Mouse (Mus musculus) intestine, postnatal 0 days (tissue): ENCODE measurements around the gene Pde11a. TPM values are rescaled to one million over a fixed set of nuclear protein-coding genes. Genes with fewer than 3 reads are reported as not detected.

Experiments used
- ATAC-seq: fragments of 200-750 bp; cut with Nextera tagmentation; 2 replicates; pipeline ENCODE4 v1.8.0; 2017; ENCODE audit warnings: mild to moderate bottlenecking, moderate TSS enrichment, moderate library complexity
- H3K27ac ChIP-seq: fragments of 300-500 bp; sonication (generic); 2 replicates; pipeline ENCODE4 v1.5.1; 2014; ENCODE audit warnings: mild to moderate bottlenecking, low read depth, low read length, moderate library complexity
- H3K27me3 ChIP-seq: fragments of 300-500 bp; sonication (generic); replicated peaks from 2 replicates; pipeline ENCODE4 v1.6.1; 2014; ENCODE audit warnings: low read length, mixed read lengths; ENCODE audit not compliant: control insufficient read depth, insufficient read depth
- H3K36me3 ChIP-seq: fragments of 300-500 bp; sonication (generic); 2 replicates; pipeline ENCODE4 v1.6.1; 2014; ENCODE audit warnings: mild to moderate bottlenecking, moderate library complexity; ENCODE audit not compliant: control insufficient read depth, insufficient read depth
- H3K4me1 ChIP-seq: fragments of 300-500 bp; sonication (generic); replicated peaks from 2 replicates; pipeline ENCODE4 v1.6.1; 2014; ENCODE audit warnings: antibody characterized with exemption, low read length, mixed read lengths; ENCODE audit not compliant: control insufficient read depth, insufficient read depth
- H3K4me2 ChIP-seq: fragments of 300-500 bp; sonication (generic); replicated peaks from 2 replicates; pipeline ENCODE4 v1.6.1; 2014; ENCODE audit warnings: low read depth, mild to moderate bottlenecking, moderate library complexity
- H3K4me3 ChIP-seq: fragments of 300-500 bp; sonication (generic); 2 replicates; pipeline ENCODE4 v1.5.1; 2014; ENCODE audit warnings: low read depth, low read length
- H3K9ac ChIP-seq: fragments of 300-500 bp; sonication (generic); 2 replicates; pipeline ENCODE4 v1.6.1; 2014; ENCODE audit warnings: mild to moderate bottlenecking, low read depth, low read length
- H3K9me3 ChIP-seq: fragments of 300-500 bp; sonication (generic); 2 replicates; pipeline ENCODE4 v1.6.1; 2016; ENCODE audit warnings: mixed run types; ENCODE audit not compliant: control insufficient read depth
- CTCF ChIP-seq: sonication (generic); IDR thresholded peaks from 2 replicates; pipeline ENCODE4 v1.5.1; 2016; ENCODE audit warnings: low read depth, mild to moderate bottlenecking, control low read depth, antibody characterized with exemption, moderate library complexity
- WGBS: fragments of 180-500 bp; shearing (Covaris S2); extraction: QIAGEN DNeasy Blood & Tissue Kit; methylation state at CpG from one replicate; pipeline ENCODE4 v1.1.7; 2014; 5-methylcytosine and 5-hydroxymethylcytosine counted together
- polyA plus RNA-seq: library from polyadenylated mRNA; unstranded; fragments of >200 nt; fragmentation: Nextera tagmentation; extraction: Ambion mirVana; gene quantifications from 2 replicates; pipeline ENCODE4 v1.2.1, GENCODE M21; 2015

Pde11a gene
- polyA plus RNA-seq, 1 experiment from 2014 or later = 0.17 TPM

- TF ChIP-seq CTCF = no peak
Measured at GRCm38 (mm10) chr2:76015460-76015859, 323.1 kb downstream of the Pde11a start.

GRCm38 (mm10) chr2:76014659-76015058 is 323.9 kb downstream of the Pde11a start:
- no peak overlapping the region for H3K27ac ChIP-seq
- no peak overlapping the region for H3K4me3 ChIP-seq
- ATAC-seq = no peak
- no peak for TF ChIP-seq CTCF
- H3K9me3 ChIP-seq = no peaks in the 10 kb centered on the region
- no peaks in the 10 kb centered on the region for H3K4me1 ChIP-seq
- H3K36me3 ChIP-seq = no peaks in the 10 kb centered on the region
- no peaks in the 10 kb centered on the region for H3K27me3 ChIP-seq
- no peak overlapping the region for H3K9ac ChIP-seq
- no peak overlapping the region for H3K4me2 ChIP-seq
- 75% methylated on average over 3 of the region's 3 CpGs for WGBS

More at GRCm38 (mm10) chr2:76015460-76015859, 323.1 kb downstream of the Pde11a start:
- Histone ChIP-seq H3K4me3 (no peak overlapping the region), H3K9me3 (no peaks in the 10 kb centered on the region), H3K4me1 (no peaks in the 10 kb centered on the region), H3K9ac (no peak overlapping the region), H3K4me2 (no peak overlapping the region), H3K36me3 (no peaks in the 10 kb centered on the region), H3K27me3 (no peaks in the 10 kb centered on the region), H3K27ac (no peak overlapping the region)
- 94% methylated on average over 7 of the region's 7 CpGs for WGBS
- ATAC-seq = no peak

DNA sequence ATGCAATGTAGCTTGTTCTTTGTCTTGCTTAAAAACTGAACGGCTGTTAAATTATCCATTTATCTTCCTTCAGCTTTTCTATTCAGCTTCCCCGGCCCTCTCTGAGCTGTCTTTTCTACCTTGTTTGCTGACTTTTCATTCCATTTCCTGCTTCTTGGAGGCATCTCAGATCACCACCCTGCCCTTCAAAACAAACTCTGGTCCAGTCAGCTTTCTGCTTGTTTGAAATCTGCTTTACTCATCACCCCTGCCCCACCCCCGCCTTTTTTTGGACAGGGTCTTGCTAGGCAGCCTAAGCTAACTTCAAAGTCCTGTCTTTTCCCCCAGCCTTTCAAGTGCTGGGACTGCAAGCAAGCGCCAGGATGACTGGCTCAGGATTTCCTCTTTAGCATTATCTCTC is 332.4 kb downstream of the Pde11a start:
- H3K9ac ChIP-seq = no peak overlapping the region
- H3K9me3 ChIP-seq = no peaks in the 10 kb centered on the region
- no peak overlapping the region for H3K4me3 ChIP-seq
- no peak for ATAC-seq
- WGBS = 25% methylated on average over 4 of the region's 4 CpGs
- H3K27ac ChIP-seq = no peak overlapping the region
- no peaks in the 10 kb centered on the region for H3K4me1 ChIP-seq
- H3K4me2 ChIP-seq = no peak overlapping the region
- TF ChIP-seq CTCF = no peak
- 0 out of 2 replicates have a peak, but pooled peaks cover 8% of the 10 kb centered on the region for H3K27me3 ChIP-seq
- H3K36me3 ChIP-seq = no peaks in the 10 kb centered on the region

GRCm38 (mm10) chr2:76002899-76003298 is 335.7 kb downstream of the Pde11a start:
- 0 out of 2 replicates have a peak, but pooled peaks cover 8% of the 10 kb centered on the region for H3K27me3 ChIP-seq
- WGBS = 63% methylated on average over 9 of the region's 9 CpGs
- H3K4me1 ChIP-seq = no peaks in the 10 kb centered on the region
- no peak overlapping the region for H3K4me2 ChIP-seq
- no peak overlapping the region for H3K9ac ChIP-seq
- H3K36me3 ChIP-seq = no peaks in the 10 kb centered on the region
- H3K27ac ChIP-seq = no peak overlapping the region
- ATAC-seq = no peak
- no peak overlapping the region for H3K4me3 ChIP-seq
- TF ChIP-seq CTCF = no peak
- no peaks in the 10 kb centered on the region for H3K9me3 ChIP-seq

DNA sequence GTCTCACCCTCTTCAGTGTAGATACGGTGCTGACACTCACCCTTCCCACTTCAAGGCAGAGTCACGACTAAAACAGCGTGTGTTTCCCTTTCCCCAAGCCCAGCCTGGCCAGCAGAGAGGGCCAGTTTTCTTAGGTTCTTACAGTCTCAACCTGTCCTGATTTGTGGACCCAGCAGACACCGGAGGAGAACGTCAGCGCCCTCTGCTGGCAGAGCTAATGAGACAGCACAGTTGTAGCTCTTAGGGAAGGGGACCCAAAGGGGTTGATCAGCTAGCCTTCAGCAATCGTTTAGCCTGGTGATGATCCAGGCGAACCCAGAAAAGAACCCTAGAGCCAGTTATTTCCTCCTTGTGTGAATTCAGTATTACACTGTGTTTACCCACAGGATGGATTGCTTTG is 337.2 kb downstream of the Pde11a start:
- ATAC-seq = no peak
- peak; percentile 88 for TF ChIP-seq CTCF
- Histone ChIP-seq H3K27me3 (0 out of 2 replicates have a peak, but pooled peaks cover 8% of the 10 kb centered on the region), H3K36me3 (no peaks in the 10 kb centered on the region), H3K9me3 (no peaks in the 10 kb centered on the region), H3K4me1 (no peaks in the 10 kb centered on the region), H3K4me2 (no peak overlapping the region), H3K27ac (no peak overlapping the region), H3K4me3 (no peak overlapping the region), H3K9ac (no peak overlapping the region)
- WGBS = 42% methylated on average over 8 of the region's 8 CpGs

DNA sequence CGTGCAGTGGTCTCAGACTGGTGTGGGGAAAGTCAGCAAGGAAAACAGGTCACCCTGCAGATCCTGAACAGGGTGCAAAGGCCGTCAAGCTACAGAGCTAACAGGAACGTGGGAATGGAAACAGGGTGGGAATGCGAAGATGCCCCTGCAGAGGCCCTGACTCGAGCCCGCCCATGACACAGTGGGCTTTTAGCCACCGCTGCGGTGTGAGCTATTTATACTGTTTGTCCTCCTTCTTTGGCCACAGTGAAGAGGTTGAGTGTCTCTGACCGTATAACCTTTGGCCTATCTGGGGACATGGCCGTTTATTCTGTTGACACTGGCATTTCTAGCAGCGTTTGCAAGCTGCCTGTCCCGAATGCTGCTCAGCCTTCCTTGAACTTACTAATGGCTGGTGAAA is 338.9 kb downstream of the Pde11a start:
- Histone ChIP-seq H3K27ac (peak overlapping the region; percentile 5; the same call in 1 of the 2 replicates), H3K9me3 (no peaks in the 10 kb centered on the region), H3K4me2 (no peak overlapping the region), H3K36me3 (no peaks in the 10 kb centered on the region), H3K4me3 (no peak overlapping the region), H3K9ac (no peak overlapping the region), H3K4me1 (no peaks in the 10 kb centered on the region), H3K27me3 (0 out of 2 replicates have a peak, but pooled peaks cover 8% of the 10 kb centered on the region)
- TF ChIP-seq CTCF = no peak
- ATAC-seq = no peak
- 30% methylated on average over 12 of the region's 12 CpGs for WGBS

DNA sequence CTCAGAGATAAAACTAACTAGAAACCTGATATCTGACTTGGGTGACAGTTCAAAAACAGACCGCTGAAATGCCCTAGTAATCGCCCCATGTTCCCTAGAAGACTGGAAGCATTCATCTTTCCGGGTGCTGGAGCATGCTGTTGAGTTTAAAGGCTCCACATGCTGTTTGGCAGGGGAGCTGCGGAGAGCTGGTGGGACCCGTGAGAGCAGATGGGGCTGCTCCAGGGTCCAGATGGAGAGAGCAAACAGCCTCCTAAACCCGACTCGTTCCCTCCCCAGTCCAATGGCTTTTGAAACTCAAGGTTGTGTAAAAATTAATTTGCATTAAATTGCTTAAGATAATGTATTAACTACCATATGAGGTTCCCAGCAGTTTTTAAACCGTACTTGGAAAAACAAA is 339.9 kb downstream of the Pde11a start:
- no peak overlapping the region for H3K9ac ChIP-seq
- H3K4me2 ChIP-seq = no peak overlapping the region
- no peaks in the 10 kb centered on the region for H3K36me3 ChIP-seq
- H3K9me3 ChIP-seq = no peaks in the 10 kb centered on the region
- 43% methylated on average over 8 of the region's 8 CpGs for WGBS
- no peak for TF ChIP-seq CTCF
- no peak overlapping the region for H3K4me3 ChIP-seq
- ATAC-seq = no peak
- H3K27ac ChIP-seq = peak overlapping the region; percentile 50; the same call in 1 of the 2 replicates
- 0 out of 2 replicates have a peak, but pooled peaks cover 8% of the 10 kb centered on the region for H3K27me3 ChIP-seq
- H3K4me1 ChIP-seq = no peaks in the 10 kb centered on the region
